Mouse (Mus musculus): Measurements from ENCODE around the gene Tmem192.
A peak's percentile ranks its signal among the peaks of the same experiment; 100 is the strongest.

Gene Tmem192

GRCm38 (mm10) chr8:64946820-64947697, at the start of gene Tmem192:
Gene Tmem192 (plus strand): TSS chr8:64947185.
- DNase-seq (ENCODE audit: low read depth in 1 of 2, low spot score in 2 of 2): peak; percentile 89 to 97

GRCm38 (mm10) chr8:64898710-64899109, 48.3 kb upstream of the Tmem192 start:
- no peak for DNase-seq (ENCODE audit: low read depth in 1 of 2, low spot score in 2 of 2)

GRCm38 (mm10) chr8:64900645-64901044, 46.3 kb upstream of the Tmem192 start:
- no peak for DNase-seq (ENCODE audit: low read depth in 1 of 2, low spot score in 2 of 2)

GRCm38 (mm10) chr8:64901527-64902156, 45.3 kb upstream of the Tmem192 start:
- no peak for DNase-seq (ENCODE audit: low read depth in 1 of 2, low spot score in 2 of 2)

- no peak for DNase-seq (ENCODE audit: low read depth in 1 of 2, low spot score in 2 of 2)
These were observed 44.8 kb upstream of the Tmem192 start for GRCm38 (mm10) chr8:64902191-64902590.

- no peak for DNase-seq (ENCODE audit: low read depth in 1 of 2, low spot score in 2 of 2)
These were observed 43.2 kb upstream of the Tmem192 start for GRCm38 (mm10) chr8:64903778-64904177.

GRCm38 (mm10) chr8:64910026-64910425, 37.0 kb upstream of the Tmem192 start:
- DNase-seq (ENCODE audit: low read depth in 1 of 2, low spot score in 2 of 2): no peak

- no peak for DNase-seq (ENCODE audit: low read depth in 1 of 2, low spot score in 2 of 2)
These were observed 30.2 kb upstream of the Tmem192 start for GRCm38 (mm10) chr8:64916793-64917192.

GRCm38 (mm10) chr8:64923329-64923728, 23.7 kb upstream of the Tmem192 start:
- no peak for DNase-seq (ENCODE audit: low read depth in 1 of 2, low spot score in 2 of 2)

GRCm38 (mm10) chr8:64925762-64926161, 21.2 kb upstream of the Tmem192 start:
- no peak for DNase-seq (ENCODE audit: low read depth in 1 of 2, low spot score in 2 of 2)

- no peak for DNase-seq (ENCODE audit: low read depth in 1 of 2, low spot score in 2 of 2)
These were observed 20.6 kb upstream of the Tmem192 start for GRCm38 (mm10) chr8:64926355-64926754.

- DNase-seq (ENCODE audit: low read depth in 1 of 2, low spot score in 2 of 2): no peak
These were observed 18.0 kb upstream of the Tmem192 start for GRCm38 (mm10) chr8:64928938-64929337.

- no peak for DNase-seq (ENCODE audit: low read depth in 1 of 2, low spot score in 2 of 2)
These were observed 12.0 kb upstream of the Tmem192 start for GRCm38 (mm10) chr8:64934997-64935396.

GRCm38 (mm10) chr8:64941019-64941418, 6.0 kb upstream of the Tmem192 start:
- no peak for DNase-seq (ENCODE audit: low read depth in 1 of 2, low spot score in 2 of 2)

- peak in 1 of 2 experiments; percentile 61 for DNase-seq (ENCODE audit: low read depth in 1 of 2, low spot score in 2 of 2)
These were observed 5.5 kb upstream of the Tmem192 start for GRCm38 (mm10) chr8:64941495-64941894.

- DNase-seq (ENCODE audit: low read depth in 1 of 2, low spot score in 2 of 2): no peak
These were observed 4.0 kb upstream of the Tmem192 start for GRCm38 (mm10) chr8:64942946-64943345.

GRCm38 (mm10) chr8:64944831-64945230, 2.2 kb upstream of the Tmem192 start:
- no peak for DNase-seq (ENCODE audit: low read depth in 1 of 2, low spot score in 2 of 2)

- DNase-seq (ENCODE audit: low read depth in 1 of 2, low spot score in 2 of 2): no peak
These were observed 1.4 kb upstream of the Tmem192 start for GRCm38 (mm10) chr8:64945606-64946005.

- DNase-seq (ENCODE audit: low read depth in 1 of 2, low spot score in 2 of 2): no peak
These were observed 555 bp upstream of the Tmem192 start for GRCm38 (mm10) chr8:64946441-64946819.

- DNase-seq (ENCODE audit: low read depth in 1 of 2, low spot score in 2 of 2): no peak
These were observed 681 bp downstream of the Tmem192 start for GRCm38 (mm10) chr8:64947698-64948034.

GRCm38 (mm10) chr8:64948371-64948770, 1.4 kb downstream of the Tmem192 start:
- no peak for DNase-seq (ENCODE audit: low read depth in 1 of 2, low spot score in 2 of 2)

- DNase-seq (ENCODE audit: low read depth in 1 of 2, low spot score in 2 of 2): no peak
These were observed 5.1 kb downstream of the Tmem192 start for GRCm38 (mm10) chr8:64952101-64952500.

- no peak for DNase-seq (ENCODE audit: low read depth in 1 of 2, low spot score in 2 of 2)
These were observed 12.0 kb downstream of the Tmem192 start for GRCm38 (mm10) chr8:64959025-64959424.

All from monocyte, adult 2 months (primary cell).